Mouse (Mus musculus) ES-Bruce4 (cell line): ENCODE results near the gene Slc37a2.

Source experiments
- CTCF ChIP-seq: IDR thresholded peaks from one replicate; pipeline ENCODE4 v1.8.1; 2011; ENCODE audit warnings: low read depth, low read length
- POLR2A ChIP-seq: IDR thresholded peaks from one replicate; pipeline ENCODE4 v1.8.1; 2011; ENCODE audit warnings: low read length; ENCODE audit not compliant: insufficient read depth

DNA sequence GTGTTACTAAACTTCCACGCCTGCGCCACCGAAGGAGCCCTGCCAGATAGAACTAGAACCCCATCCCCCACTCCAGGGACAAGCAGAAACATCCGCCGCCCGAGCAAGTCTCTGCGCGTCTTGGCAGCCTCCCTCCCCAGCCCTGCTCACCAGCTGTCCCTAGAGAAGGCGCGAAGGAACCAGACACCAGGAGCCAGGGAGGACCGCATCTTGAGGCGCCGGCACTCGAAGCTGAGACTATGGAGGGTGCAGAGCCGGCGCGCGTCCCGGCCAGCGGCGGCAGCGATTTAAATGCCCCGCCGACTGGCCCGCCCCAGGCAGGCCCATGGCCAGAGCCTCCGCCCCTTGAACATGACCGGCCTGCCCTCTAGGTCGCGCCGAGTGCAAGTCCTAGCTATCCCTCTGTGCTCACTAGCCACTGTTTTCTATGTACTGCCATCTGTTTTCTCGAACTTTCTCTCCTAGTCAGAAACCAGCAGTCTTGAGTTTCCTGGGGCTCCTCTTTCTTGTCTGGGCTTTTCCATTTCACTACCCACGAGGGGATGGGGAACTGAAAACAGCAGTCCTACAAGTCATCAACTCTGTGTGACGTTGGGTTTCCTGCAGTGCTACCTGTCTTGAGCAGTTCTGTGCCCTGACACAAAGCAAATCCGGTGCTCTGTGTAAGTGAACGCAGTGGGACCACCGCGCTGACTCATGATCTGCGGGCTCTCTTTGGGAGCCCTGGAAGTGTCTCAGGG lies at the start of gene Slc37a2:
- TF ChIP-seq CTCF (no peak), POLR2A (no peak)
